Mouse (Mus musculus): ENCODE data around the gene Ung.

Ung gene

DNA sequence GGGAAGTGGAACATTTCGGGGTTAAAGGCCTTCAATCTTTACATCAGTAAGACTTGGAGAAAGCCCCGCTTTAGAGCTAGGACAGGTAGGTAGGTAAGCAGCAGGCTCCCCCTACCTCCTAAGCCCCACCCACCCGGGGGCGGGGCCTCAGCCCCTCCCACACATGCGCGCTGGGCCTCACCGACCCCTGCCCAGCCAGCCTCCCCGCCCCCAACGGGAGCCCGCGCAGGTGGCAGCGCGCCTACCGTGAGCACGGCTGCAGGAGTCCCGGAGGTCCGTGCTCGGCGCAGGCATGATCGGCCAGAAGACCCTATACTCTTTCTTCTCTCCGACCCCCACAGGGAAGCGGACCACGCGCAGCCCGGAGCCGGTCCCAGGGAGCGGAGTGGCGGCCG is at the start of gene Ung:
TSS of gene Ung (plus strand) at position 176 of the 395 bp plus-strand sequence.
- peak; percentile 37 to 51 for DNase-seq (ENCODE audit: low spot score in 2 of 2)

- no peak for DNase-seq (ENCODE audit: low spot score in 2 of 2)
Observed at GRCm38 (mm10) chr5:114085501-114085900, 44.7 kb upstream of the Ung start.

GRCm38 (mm10) chr5:114087875-114088480 is 42.2 kb upstream of the Ung start:
- DNase-seq (ENCODE audit: low spot score in 2 of 2) = no peak

- DNase-seq (ENCODE audit: low spot score in 2 of 2) = no peak
Observed at GRCm38 (mm10) chr5:114090421-114091013, 39.7 kb upstream of the Ung start.

DNA sequence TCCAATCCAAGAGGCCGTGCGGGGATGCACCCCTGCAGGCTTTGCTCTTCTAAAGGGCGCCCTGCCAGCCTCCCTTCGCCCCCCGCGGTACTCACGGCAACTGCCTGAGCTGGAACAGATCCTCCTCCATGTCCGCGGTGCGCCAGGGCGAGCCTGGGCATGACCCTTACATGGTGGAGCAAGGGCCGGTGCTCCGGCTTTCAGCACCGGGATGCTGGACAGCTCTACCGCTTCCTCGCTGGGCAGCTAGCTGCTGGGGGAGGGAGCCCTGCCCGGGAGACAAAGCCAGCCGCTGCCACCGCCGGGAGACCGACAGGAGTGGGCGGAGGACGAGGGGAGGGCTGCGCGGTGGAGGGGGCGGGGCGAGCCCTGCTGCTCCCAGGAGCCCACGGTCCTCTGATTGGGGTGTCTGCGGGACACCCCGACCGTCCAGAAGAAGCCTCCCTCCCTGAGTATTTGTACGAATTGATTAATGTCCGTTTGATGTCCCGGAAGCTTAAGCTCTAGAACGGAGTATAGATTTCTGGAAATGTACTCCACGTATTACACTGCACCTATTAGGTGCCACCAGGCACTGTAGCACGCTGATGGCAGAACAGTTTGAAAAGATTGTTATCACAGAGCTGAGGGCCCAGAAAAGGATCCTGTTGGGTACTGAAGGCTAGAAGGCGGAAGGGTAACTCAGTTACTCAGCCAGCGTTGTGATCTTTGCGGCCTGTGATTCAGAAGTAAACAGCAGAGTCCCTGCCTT is 39.0 kb upstream of the Ung start, which contains the start of gene Svop:
TSS of gene Svop (minus strand) at position 514 of the 751 bp plus-strand sequence.
- peak in 1 of 2 experiments; percentile 39 for DNase-seq (ENCODE audit: low spot score in 2 of 2)

DNA sequence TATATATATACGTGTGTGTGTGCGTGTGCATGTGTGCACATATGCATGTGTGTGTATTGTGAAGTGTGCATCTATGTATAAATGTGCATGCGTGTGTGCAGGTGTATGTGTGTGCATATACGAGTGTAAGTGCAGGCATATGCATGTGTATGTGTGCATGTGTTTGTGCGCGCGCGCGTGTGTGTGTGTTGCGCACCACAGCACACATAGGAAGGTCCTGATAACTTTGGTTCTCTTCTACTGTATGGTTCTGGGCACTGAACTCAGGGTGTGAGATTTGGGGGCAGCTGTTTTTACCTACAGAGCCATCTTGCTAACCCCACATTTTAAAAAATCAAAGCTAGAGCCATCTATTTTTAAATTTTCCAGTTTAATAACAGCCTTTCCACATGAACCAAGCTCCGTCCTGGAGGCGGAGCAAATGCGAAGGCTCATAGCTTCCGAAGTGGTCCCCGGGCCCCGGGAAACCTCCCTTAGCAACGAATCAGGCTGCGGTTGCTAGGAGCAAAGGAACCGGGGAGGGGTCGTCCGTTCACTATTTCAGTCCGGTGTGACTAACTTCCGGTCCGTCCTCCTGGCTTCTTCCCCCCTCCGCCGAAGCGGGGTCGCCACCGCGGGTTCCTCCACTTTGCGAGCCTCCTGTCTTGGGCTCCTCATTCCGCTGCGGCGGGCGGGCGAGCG is 30.3 kb upstream of the Ung start:
- DNase-seq (ENCODE audit: low spot score in 2 of 2) = peak; percentile 76 to 85

GRCm38 (mm10) chr5:114100390-114101099 is 29.6 kb upstream of the Ung start:
- no peak for DNase-seq (ENCODE audit: low spot score in 2 of 2)

DNA sequence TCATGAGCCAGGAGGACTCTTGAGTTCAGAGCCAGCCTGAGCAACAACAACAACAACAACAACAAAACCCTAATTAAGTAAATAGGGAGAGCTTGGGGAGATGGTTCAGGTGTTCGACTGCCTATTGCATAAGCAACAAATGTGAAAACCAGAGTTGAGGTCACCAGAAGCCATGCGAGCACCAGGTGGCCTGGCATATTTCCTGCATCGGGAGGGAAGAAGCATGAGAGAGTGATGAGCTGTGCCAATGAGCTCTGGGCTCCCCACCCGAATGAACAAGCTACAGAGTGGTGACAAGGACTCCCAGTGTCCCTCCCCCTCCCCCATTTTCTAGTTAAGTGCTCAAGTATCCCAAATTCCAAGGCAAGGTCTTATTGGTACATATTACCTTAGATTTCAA is 28.3 kb upstream of the Ung start:
- DNase-seq (ENCODE audit: low spot score in 2 of 2) = no peak

- DNase-seq (ENCODE audit: low spot score in 2 of 2) = no peak
Observed at GRCm38 (mm10) chr5:114102807-114103206, 27.4 kb upstream of the Ung start.

DNA sequence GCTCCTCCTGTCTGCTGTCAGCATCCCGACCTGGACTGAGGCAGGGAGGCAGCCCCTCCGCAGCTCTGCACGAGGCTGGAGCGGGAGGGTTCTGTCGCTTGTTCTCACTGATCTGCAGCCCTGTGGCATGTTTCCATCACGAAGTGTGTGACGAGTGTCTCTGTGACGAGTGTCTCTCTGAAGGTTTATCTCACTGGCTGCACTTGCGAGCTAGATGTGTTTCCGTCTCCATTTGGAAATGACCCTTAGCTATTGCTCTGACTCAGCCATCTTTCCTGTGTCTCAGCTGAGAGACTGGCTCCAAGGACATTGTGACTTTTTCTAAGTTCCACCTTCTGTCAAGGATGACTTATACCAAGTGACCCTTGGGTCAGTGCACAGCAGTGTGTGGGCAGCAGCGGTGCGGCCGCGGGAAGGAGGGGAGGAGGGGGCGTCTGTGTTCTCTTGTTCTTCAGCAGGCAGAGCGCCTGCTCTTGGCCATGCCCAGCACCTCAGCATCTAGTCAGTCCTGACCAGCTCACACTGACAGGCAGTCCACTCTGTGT is 23.7 kb upstream of the Ung start:
- no peak for DNase-seq (ENCODE audit: low spot score in 2 of 2)

- no peak for DNase-seq (ENCODE audit: low spot score in 2 of 2)
Observed at GRCm38 (mm10) chr5:114113334-114113733, 16.9 kb upstream of the Ung start.

DNA sequence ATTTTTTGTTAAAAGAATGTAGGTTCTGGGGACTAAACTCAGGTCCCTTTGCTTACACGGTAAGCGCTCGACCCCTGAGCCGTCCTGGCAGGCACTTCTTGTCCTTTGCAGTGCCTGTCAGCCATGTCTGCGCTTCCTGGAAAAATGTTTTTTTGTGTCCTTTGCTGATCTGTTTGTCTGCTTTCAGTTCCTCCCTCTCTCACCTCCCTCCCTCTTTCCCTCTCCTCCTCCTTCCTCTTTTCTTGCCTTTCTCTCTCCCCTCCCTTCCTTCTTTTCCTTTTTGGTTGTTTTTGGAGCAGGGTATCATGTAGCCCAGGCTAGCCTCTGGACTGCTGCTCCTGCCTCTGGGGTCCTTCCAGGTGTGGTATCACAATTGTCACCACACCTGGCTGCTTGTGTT is 15.2 kb upstream of the Ung start:
- no peak for DNase-seq (ENCODE audit: low spot score in 2 of 2)

DNA sequence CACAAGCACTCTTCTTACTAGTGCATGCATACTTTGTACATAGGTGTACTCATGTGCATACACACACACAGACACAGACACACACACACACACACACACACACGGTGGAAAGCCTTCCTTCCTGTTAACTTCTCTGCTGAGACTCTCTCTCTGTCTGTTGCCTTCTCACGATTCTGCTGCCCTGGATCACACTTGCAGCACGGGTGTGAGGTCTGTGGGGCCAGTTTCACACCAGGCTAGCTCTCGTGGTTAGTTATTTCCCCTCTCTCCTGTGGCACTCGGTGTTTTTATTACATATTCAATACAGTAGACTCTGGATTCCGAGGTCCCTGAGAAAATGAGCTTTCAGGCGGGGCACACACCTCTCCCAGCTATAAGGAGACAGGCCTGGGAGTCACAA is 13.6 kb upstream of the Ung start:
- no peak for DNase-seq (ENCODE audit: low spot score in 2 of 2)

DNA sequence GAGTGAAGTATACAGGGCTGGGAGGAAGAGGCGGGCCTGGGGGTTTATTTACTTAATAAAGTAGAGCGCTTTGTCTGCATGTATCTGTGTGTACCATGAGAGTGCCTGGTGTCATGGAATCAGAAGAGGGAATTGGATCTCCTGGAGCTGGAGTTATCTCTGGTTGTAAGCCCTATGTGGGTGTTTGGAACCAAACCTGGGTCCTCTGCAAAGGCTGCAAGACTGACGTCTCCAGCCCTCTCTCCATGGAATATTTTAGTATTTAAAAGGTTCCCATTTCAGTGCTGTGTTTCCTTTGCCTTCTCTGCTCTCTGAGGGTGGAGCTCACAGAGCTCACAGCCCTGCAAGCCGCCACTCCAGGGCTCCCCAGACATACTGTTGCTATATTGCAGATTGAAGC is 10.4 kb upstream of the Ung start:
- no peak for DNase-seq (ENCODE audit: low spot score in 2 of 2)

GRCm38 (mm10) chr5:114126008-114126407 is 4.2 kb upstream of the Ung start:
- DNase-seq (ENCODE audit: low spot score in 2 of 2) = no peak

- DNase-seq (ENCODE audit: low spot score in 2 of 2) = no peak
Observed at GRCm38 (mm10) chr5:114126499-114127244, 3.5 kb upstream of the Ung start.

- peak; percentile 76 to 84 for DNase-seq (ENCODE audit: low spot score in 2 of 2)
Observed at GRCm38 (mm10) chr5:114127374-114128349, 2.5 kb upstream of the Ung start, which contains the start of gene Alkbh2. TSS of gene Alkbh2 (minus strand) at chr5:114128218.

GRCm38 (mm10) chr5:114129550-114130210 is 506 bp upstream of the Ung start:
- no peak for DNase-seq (ENCODE audit: low spot score in 2 of 2)

Data from spleen, postnatal 14 days (tissue).